Mouse (Mus musculus) retina, adult 2 months (tissue): ENCODE results near the gene Ctu2.
A peak's percentile ranks its signal among the peaks of the same experiment; 100 is the strongest.

ENCODE experiments used
- DNase-seq: peaks from one replicate; pipeline ENCODE4 v3.0.0-alpha.2; 2012; ENCODE audit warnings: low read depth, low spot score

Gene Ctu2

DNA sequence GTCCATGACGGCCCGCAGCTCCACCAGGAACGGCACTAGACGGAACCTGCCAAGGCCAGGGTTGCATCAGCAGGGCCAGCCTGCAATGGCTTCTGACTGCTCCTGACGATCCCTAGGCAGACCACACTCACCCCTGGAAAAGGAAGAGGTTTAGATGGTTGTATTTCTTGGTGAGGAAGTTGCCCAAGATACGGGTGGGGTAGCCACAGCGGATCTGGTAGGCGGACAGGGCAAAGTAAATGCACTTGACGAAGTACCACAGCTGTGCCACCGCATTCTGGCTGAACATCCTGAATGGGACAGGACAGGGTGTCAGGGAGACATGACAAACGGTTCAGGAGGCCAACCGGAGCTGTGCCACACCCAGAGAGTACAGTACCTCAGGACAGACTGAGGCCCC lies 8.9 kb downstream of the Ctu2 start:
- DNase-seq, result no peak

DNA sequence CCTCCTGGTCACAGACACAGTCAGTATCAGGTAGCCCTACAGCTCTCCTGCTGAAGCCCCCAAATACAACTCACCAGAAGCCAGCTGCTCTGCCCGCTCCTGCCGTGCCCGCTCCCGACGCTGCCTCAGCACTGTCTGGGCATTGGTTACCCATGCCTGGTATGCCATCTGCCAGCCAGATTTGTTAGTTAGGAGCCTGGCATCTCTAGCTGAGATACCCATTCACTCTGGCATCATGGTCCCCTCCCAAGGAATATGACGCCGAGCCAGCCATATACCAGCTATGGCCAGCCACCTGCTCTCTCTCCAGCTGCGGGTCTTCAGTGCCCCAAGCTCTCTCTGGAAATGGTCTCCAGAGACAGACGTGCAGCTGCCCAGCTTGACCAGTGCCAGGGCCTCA lies 12.4 kb downstream of the Ctu2 start:
- DNase-seq, result no peak

DNA sequence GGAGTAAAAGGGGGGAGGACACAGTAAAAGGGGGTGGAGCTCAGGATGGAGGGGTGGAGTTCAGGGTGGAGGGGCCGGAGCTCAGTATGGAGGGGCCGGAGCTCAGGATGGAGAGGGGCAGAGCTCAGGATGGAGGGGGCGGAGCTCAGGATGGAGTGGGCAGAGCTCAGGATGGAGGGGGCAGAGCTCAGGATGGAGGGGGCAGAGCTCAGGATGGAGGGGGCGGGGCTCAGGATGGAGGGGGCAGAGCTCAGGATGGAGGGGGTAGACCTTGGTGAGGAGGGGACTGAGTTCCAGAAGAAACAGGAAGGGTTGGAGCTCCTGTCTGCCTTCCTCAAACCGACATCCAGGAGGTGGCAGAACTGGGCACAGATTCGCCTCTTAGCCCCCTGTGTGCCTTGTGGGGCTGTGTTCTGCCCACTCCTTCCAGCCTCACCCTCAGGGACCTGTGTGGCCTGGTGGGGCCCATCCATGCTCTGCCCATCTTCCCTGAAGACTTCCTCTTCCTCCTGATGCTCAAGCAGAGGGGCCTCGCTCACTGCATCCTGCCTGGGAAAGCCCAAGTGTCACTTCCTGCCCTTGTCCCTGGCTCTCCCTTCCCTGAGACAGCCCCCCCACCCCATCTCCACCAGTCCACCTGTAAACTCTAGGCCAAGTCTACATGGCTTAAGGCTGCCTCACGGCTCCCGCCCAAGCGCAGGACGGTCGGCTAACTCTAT lies 21.2 kb downstream of the Ctu2 start:
- no peak for DNase-seq

DNA sequence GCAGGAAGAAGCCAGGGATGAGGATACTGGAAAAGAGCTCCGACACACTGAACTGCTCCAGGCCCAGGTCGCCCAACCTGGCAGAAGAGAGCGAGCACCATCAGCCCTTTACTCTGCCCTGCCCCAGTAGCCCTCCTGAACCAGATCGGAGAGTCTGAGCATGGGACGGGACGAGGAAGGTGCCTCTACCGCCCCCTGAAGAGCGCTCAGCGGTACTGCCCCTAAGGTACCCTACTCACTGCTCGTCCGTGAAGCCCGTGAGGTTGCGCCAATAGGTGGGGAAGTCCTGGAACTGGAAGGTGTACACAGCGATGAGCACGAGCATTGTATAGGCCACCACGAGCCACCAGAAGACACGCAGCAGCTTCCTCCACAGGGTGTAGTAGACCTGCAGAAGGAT lies 22.0 kb downstream of the Ctu2 start:
- DNase-seq, result no peak

DNA sequence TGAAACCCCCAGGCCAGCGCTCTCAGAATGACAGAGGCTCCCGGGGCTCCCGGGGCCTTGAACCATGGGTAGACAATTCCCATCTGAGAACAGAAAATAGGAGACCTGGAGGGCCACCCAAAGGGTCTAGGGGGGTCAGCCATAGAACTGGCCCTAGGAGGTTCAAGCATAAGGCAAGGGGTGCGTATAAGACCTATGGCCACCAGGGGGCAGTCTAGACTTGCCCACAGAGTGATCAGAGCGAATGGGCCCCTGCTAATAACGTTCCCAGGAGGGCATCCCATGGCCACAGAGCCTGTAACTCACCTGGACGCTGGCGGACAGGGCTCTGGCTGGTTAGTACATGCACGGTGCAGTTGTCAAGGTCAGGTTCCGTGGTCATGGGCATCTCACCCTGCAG lies 24.9 kb downstream of the Ctu2 start:
- peak; percentile 53 for DNase-seq

DNA sequence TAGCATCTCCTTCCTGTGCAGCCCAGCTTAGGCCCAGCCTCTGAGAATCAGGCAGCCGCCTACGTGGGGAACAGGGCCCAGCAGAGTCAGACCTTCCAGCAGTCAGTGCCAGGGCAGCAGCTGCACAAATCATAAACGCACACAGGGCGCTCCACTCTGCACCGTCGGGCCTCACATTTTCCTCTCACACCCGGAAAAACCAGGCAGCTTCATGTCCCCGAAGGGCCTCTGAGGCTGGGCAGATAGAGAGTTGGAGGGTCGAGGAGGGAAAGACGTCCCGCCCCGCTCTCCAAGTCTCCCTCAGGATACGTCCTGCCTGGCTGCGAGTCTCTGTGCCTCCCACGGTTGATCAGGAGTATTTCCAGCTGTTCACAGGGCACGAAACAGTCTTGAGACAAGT lies 35.6 kb downstream of the Ctu2 start:
- no peak for DNase-seq

DNA sequence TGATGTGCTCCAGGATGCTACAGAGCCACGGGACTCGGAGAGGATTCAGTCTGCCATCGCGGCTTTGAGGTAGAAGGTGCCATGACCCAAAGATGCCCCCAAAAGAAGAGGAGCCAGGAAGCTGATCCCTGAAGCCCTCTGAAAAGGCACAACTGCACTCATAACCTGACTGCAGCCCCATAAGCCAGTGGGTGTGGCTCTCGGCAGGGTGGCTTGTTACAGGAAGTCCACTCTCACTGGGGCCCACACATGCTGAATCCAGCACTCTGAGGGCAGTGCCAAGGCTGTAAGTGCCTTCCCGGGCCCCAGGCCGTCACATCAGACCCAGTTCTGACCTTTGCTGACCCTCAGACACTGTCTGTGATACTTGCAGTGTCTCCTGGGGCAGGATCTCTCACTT lies 36.4 kb downstream of the Ctu2 start:
- no peak for DNase-seq

DNA sequence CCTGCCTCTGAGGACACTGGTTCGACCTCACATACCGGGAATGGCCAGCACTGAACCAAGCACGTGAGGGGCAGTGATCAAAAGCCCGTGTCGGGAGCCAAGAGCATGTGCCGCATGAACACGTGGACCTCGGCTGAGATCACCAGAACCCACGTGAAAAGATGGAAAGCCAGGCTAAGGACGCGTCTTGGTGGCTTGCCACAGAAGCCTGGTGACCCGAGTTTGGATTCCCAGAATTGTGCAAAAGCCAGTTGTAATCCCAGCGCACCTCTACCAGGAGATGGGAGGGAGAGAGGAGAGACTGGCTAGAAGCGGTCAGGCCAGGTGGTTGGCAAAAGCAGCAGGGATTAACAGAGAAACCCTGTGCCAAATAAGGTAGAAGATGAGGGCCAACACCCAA lies 39.8 kb downstream of the Ctu2 start:
- no peak for DNase-seq

DNA sequence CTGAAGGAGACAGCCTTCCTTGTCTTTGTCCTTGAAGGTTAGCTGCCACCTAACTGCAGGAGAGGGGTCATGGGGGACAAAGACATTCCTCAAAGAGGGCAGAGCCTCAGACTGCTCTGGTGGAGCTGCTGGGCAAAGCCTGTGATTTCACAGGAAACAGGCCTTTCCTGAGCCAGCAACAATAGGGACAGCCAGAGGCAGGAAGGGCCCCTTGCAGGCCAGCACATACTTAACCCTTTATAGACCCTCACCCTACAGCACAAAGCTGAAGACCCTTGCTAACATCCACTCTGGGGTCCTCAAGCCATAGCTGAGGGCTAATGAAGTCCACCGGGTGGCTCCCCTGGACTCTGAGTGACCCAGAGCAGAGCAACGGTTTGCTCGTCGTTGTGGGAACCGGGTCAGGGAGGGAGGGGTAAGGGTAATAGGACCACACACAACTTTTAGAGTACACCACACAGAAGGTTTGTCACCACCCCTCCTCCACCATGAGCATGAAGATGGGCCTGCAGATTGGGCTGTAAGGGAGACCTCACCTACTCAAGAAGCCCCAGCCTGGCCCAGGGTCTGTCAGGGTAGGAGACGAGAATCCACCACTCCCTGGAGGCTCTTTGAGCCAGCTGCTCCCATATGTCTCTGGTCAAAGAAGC lies 41.7 kb downstream of the Ctu2 start:
- no peak for DNase-seq

DNA sequence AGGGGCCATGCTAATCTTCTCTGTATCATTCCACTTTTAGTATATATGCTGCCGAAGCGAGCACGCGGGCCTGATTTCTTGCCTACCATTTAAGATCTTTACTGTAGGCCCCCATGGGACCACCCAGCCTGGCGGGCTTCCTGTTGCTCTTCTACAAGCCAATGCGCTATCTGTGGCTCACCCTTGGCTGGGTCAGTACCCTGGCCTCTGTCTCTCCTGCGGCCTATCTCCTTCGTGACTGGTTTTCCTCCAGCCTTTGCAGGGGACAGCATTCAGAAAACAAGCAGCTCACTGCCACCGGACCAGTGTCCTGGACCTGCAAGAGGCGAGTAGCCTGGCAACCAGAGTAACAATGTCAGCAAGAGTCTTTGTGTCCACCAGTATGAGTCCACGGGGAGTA lies 44.7 kb downstream of the Ctu2 start:
- no peak for DNase-seq

DNA sequence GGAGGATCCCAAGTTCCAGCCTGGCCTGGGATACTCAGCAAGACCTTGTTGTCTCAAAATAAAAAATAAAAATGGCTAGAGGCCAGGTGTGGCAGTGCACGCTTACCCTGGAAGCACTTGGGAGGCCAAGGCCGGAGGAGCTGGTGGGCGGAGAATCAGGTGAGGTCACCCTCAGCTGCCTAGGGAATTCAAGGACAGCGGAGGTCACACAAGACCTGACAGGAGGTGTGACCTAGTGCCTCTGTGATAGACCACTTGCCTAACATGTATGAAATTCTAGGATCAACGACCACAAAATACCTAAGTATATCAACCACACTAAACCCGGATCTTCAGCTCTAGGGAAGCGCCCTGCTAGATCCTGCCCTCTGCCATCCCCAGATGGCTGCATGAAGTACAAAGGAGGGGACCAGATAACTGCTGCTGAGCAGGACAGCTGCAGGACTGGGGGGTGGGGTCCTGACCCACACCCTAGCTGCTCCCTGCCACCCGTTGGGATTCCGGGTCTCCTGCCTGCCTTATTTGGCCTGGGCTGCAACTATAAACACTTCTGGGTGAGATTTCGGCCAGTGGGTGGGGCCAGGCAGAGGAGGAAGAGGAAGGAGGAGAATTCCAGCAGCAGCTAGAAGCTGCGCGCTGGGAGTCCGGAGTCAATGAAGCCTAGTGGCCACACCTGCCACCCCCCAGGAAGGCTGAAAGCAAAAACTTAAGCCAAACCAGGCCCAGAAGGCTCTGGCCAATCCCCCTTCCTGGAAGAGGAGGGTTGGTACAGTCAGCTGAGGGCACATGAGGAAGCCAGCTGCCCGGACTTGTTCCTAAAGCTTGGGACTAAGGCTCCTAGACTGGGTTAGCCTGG lies 47.1 kb downstream of the Ctu2 start:
- DNase-seq, result no peak

DNA sequence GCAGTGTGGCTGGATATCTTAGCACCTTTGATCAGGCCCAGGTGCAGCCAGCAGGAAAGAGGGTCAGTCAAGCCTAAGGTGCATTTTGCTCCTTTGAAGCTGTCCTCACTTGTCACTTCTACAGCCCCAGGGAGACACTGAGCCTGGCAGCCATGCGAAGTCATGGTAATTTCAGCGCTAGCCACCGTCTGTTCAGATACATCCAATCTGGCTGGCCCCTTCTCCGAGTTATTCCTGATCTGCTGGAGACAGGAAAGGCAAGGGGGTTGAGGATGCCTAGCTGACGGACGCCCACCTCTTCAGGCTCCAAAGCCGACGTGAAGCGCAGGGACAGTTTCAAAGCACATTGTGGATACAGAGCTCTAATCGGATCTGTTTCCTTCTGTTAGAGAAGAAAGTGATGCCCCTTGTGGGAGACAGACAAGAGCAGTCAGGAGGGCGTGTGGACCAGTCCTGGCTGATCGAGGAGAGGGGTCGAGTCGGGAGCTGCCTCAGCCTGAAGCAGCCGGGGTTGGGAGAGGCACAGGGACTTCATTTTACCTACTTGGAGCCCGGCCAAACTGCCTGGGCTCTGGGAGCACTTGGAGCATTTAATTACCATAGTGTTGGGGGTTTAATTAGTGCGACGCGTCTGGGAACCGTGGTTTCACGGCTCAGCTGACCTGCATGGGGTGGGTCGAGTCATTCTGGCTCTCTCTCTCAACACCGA lies 47.9 kb downstream of the Ctu2 start:
- no peak for DNase-seq

DNA sequence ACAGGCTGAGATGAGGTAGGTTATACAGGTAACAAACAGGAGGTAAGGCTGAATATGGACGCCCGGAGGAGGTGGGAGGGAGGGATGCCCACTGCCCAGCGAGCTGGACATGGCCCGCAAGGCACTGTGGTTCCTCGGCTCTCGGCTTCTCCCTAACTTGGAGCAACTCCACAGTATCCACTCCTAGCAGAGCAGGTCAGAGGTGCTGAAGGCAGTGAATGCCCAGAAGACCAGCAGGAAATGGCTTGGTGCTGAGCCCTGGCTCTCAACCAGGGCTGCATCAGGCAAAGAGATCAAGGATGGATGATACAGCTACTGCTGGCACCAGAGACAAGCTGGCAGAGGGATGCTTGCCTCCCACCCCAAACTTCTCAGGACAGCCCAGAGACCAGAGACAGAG lies 48.6 kb downstream of the Ctu2 start:
- DNase-seq, result no peak

DNA sequence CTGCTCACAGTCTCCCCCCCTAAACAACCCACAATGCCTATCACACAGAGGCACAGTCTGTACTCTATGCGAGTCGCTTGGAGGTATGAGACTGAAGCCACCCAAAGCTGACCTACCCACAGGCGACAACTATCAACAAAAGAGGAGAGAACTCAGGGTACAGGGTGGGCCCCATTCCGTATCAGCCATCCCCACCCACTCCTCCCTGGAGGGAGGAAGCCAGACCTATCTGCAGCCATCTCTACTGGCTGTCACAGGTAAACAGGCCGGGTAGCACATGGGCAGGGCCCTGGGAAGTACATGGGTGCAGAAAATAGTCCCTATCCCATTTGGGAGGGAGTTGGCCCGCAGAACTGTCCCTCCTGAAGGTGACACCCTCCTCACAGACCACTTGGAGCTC lies 49.1 kb downstream of the Ctu2 start:
- no peak for DNase-seq

DNA sequence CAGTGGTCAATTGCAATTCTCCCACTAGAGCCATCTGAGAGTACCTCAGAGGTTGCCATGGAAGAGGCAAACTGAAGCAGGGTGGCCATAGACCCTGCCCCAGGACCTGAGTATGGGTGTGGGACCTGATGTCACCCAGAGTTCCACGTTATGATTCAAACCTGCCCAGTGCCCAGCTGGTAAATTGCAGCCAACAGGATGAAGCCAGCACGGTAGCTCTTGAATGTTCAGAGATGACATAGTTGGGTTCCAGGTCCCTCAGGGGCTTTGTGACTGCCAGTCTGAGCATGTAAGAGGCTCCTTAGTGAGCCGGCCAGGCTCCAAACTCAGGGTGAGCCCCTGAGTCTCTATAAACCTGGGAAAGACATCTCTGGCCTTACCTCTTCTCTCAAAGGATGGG lies 50.1 kb downstream of the Ctu2 start:
- no peak for DNase-seq

DNA sequence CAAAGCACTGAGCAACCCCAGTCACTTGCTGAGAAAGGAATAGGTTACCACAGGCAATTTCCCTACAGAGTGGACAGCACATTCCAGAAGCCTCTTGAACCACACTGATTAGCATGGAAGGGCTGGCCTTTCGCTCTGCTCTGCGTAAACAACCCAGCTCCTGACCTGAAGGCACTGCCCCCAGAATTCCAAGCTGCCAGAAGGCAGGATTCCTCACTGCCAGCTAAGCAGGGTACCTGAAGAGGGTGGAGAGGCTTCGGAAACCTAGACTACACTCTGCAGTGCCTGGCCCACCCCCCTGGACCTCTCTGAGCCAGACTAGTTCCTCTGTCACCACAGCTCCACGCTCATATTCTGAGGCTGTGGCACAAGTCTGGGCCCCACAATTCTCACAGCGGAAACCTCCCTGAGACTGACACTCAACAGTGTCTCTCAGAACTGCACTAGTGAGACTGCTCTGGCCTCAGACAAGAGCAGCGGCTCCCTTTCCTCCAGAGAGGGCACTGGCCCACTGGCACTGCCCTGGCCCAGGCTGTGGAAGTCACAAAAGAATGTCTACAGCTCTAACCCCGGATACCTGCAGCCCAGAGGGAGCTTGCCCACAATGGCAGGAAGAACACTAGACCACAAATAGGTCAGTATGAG lies 50.7 kb downstream of the Ctu2 start:
- DNase-seq, result no peak

DNA sequence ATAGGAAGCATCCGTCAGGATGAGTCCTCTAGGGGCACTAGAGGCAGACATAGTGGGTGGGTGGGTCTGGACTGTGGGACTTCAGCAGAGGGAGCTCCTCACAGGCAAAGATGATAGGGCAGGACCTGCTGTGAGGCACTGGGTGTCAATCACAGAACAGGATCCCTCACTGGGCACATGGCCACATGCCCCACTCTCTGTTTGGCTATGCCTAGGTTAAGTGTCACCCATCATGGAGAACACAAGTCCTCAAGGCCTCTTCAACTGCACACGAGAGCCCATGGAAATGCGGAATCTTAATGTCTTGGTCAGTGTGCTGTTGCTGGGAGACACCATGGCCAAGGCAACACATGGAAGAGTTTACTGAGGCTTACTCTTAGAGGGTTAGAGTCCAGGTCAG lies 52.0 kb downstream of the Ctu2 start:
- no peak for DNase-seq

DNA sequence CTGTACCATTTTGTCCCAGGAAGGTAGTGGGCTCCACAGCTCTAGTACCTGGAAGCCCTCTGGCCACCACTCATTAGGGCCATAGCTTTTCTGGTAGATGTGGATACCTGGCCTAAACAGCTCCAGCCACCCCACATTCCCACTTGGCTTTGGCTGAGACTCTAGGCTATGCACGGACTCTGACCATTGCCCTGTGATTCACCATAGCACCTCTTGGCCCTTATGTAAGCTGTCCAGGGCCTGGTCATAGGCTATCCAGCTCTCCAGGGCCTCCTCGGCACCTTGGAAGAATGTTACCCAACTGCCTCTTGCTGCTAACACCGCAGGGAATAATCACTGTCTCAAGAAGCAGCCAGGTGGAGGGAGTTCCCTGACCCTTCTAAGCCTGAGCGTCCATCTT lies 53.2 kb downstream of the Ctu2 start:
- DNase-seq, result no peak

DNA sequence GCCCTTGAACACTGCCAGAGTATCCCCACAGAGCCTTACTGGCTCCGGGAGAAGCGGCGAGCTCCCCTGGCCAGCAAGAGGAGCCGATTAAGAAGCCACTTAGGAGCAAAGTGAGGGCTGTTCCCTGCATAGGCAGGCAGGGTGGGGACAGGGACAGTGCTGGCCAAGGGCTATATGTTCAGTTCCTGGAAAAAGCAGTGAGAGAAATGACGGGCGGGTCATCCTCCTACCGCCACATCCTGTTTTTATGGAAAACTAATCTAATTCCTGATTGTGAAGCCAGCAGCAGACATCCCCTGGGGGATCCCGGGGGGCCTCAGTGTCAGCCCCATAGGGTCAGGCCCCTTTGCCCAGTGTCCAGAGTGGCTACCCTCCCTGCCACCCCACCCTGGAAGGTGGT lies 55.4 kb downstream of the Ctu2 start:
- DNase-seq, result no peak
